Comparison of ENCODE assay signal across 7 mouse cellular contexts in genomic region chr1:75545965-75546956, GRCm38 (mm10). TPM values are rescaled to one million over a fixed set of nuclear protein-coding genes. Genes with fewer than 3 reads are reported as not detected.
A peak's percentile ranks its signal among the peaks of the same experiment; 100 is the strongest.
DNase-seq lines count a peak whose midpoint lies in the region; ATAC-seq and TF ChIP-seq lines count a peak whose summit lies in the region.

Gene Slc4a3, plus strand, starts transcription at chr1:75546266.

- no peaks in the 10 kb centered on the region for H3K9me3 ChIP-seq in hindbrain, embryonic 16.5 days (ENCODE audit: control insufficient read depth, low read length)

- H3K27ac ChIP-seq in hindbrain, embryonic 16.5 days (ENCODE audit: low read depth, low read length): peak within 1 kb of the TSS; percentile 84
- no peak within 1 kb of the TSS for H3K27ac ChIP-seq in small intestine, adult 2 months (ENCODE audit: insufficient read depth, low read depth, low read length)

- no peaks in the 10 kb centered on the region for H3K27me3 ChIP-seq in hindbrain, embryonic 16.5 days (replicated peaks; ENCODE audit: control insufficient read depth, insufficient read depth, low read length)
- peaks cover 4% of the 10 kb centered on the region for H3K27me3 ChIP-seq in small intestine, adult 2 months (ENCODE audit: control insufficient read depth, insufficient read depth, low read length)

- H3K4me3 ChIP-seq in hindbrain, embryonic 16.5 days (ENCODE audit: low read length): peak within 1 kb of the TSS; percentile 86
- peak within 1 kb of the TSS; percentile 59 for H3K4me3 ChIP-seq in small intestine, adult 2 months (ENCODE audit: low read depth, low read length)

- ATAC-seq in common myeloid progenitor, adult 5-6 weeks (replicated peaks; ENCODE audit: low read depth, poor library complexity, severe bottlenecking): peak; percentile 66
- peak; percentile 86 for ATAC-seq in hindbrain, embryonic 16.5 days
- peak; percentile 71 for ATAC-seq in megakaryocyte progenitor cell, adult 5-6 weeks (replicated peaks; ENCODE audit: poor library complexity)

- 0 out of 2 replicates have a peak, but pooled peaks have one; percentile 13 for TF ChIP-seq CTCF in small intestine, adult 2 months (IDR thresholded peaks at IDR 0.05; ENCODE audit: extremely low read depth, insufficient read length, insufficient replicate concordance, low read depth, low read length)

- peak within 1 kb of the TSS; percentile 98 for H3K9ac ChIP-seq in hindbrain, embryonic 16.5 days (ENCODE audit: low read depth, low read length)

- peaks cover 12% of the 10 kb centered on the region for H3K36me3 ChIP-seq in hindbrain, embryonic 16.5 days (ENCODE audit: control insufficient read depth, insufficient read depth, low read length)
- H3K36me3 ChIP-seq in small intestine, adult 2 months (ENCODE audit: control insufficient read depth, insufficient read depth, low read length): no peaks in the 10 kb centered on the region

- peaks cover 17% of the 10 kb centered on the region for H3K4me1 ChIP-seq in hindbrain, embryonic 16.5 days (ENCODE audit: control insufficient read depth, insufficient read depth, low read depth, low read length)
- 0 out of 2 replicates have a peak, but pooled peaks cover 4% of the 10 kb centered on the region for H3K4me1 ChIP-seq in small intestine, adult 2 months (ENCODE audit: control insufficient read depth, insufficient read depth, insufficient read length, low read length)

- peak within 1 kb of the TSS; percentile 83 for H3K4me2 ChIP-seq in hindbrain, embryonic 16.5 days (ENCODE audit: low read length)

- no peak for TF ChIP-seq POLR2A in small intestine, adult 2 months (IDR thresholded peaks at IDR 0.05; ENCODE audit: low read depth, low read length)

- peak; percentile 64 for DNase-seq in adrenal gland, adult 8-10 months
- peak; percentile 76 for DNase-seq in gastrocnemius, postnatal 14 days
- DNase-seq in left cerebral cortex, postnatal 10 days (ENCODE audit: extremely low spot score in 1 of 2, low spot score in 2 of 2): peak in 1 of 2 experiments; percentile 81

- intact Hi-C loops in gastrocnemius, postnatal 14 days (cut with DNase I; ENCODE audit: low total_unique reads): no loop called here
- intact Hi-C loops in left cerebral cortex, postnatal 10 days (cut with DNase I): no loop called here

- WGBS in hindbrain, embryonic 16.5 days: under 1% methylated on average over 41 of the region's 64 CpGs
- WGBS in small intestine, adult 2 months: 2% methylated on average over 64 of the region's 64 CpGs

RNA-seq across cellular contexts. Expression of gene Slc4a3, which starts in this region (rescaled TPM):
- 100 to 1,000 TPM; 124 to 271 (median 199) TPM for total RNA-seq in adrenal gland, adult 8-10 months (2022)
- under 0.01 TPM in 1 of 2 replicates, not detected in the other for total RNA-seq in common myeloid progenitor, adult 5-6 weeks (2017)
- 1 to 10 TPM; 5.2 to 6.2 TPM for total RNA-seq in gastrocnemius, postnatal 14 days (2021)
- polyA plus RNA-seq in hindbrain, embryonic 16.5 days (2015; fragmentation: Nextera tagmentation; extraction: Ambion mirVana): 84.9 and 85.4 TPM in 2 replicates
- total RNA-seq in left cerebral cortex, postnatal 10 days (2021): 100 to 1,000 TPM; 203 to 204 TPM
- 0.05 TPM in 1 of 2 replicates, not detected in the other for total RNA-seq in megakaryocyte progenitor cell, adult 5-6 weeks (2015)
- 0.03 and 0.04 TPM in 2 replicates for total RNA-seq in megakaryocyte progenitor cell, adult 5-6 weeks (2017)
- polyA plus RNA-seq in small intestine, adult 2 months (2012; rRNA removed): 4.5 and 5.6 TPM in 2 replicates

Comparison
In these comparisons a context has a peak if more than half of its experiments do, and no peak if none do; other contexts are left out.
1. RNA of gene Slc4a3 (total RNA-seq): 124 to 271 TPM in adrenal gland, adult 8-10 months and 203 to 204 TPM in left cerebral cortex, postnatal 10 days; 5.2 to 6.2 TPM in gastrocnemius, postnatal 14 days, 0.03 to 0.05 TPM in megakaryocyte progenitor cell, adult 5-6 weeks and under 0.01 TPM in common myeloid progenitor, adult 5-6 weeks; every median in the first group is over 10 times any median in the second.
2. RNA of gene Slc4a3 (polyA plus RNA-seq): 84.9 to 85.4 TPM in hindbrain, embryonic 16.5 days; 4.5 to 5.6 TPM in small intestine, adult 2 months; every median in the first group is over 10 times any median in the second.
3. Peak in ATAC-seq in common myeloid progenitor, adult 5-6 weeks; RNA of the gene not detected or under 1 TPM.
4. Peak in ATAC-seq in megakaryocyte progenitor cell, adult 5-6 weeks; RNA of the gene not detected or under 1 TPM.
5. Peak in every context shown above with its lines, with median percentiles within 50 percentile points of each other: ATAC-seq.